ENCODE assay signal across 31 mouse cellular contexts in the genomic region with DNA sequence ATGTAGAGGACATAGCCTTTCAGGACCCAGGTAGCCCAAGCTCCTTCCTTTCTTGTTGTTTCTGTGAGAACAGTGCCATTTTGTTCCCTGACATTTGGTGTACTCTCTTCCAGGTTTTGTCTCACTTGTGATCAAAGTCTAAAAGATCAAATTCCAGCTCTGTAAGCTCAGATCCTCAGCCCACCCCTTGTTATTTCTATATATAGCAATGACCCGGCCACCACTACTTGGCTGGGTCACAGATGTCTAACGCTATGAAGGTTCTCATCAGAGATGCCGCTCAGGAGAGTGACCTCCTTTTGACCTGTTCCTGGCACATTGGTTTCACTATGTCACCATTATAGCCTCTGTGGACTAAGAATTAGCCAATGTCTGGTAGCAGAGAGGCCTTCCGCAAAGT.
DNase-seq lines count a peak whose midpoint lies in the region; ATAC-seq and TF ChIP-seq lines count a peak whose summit lies in the region.
"Had no signal": no experiment of that assay in that cellular context is flagged by ENCODE, and none has a peak within 500 bp of the region (broad histone marks: within the 10 kb centered on the region; RNA-seq: fewer than 3 reads in every experiment).

No protein-coding gene starts in this region.

- H3K27me3 ChIP-seq in heart, embryonic 10.5 days (ENCODE audit: insufficient read depth, poor library complexity, severe bottlenecking) = no peaks in the 10 kb centered on the region
- H3K27me3 ChIP-seq in heart, adult 2 months (ENCODE audit: control insufficient read depth, insufficient read depth, low read length) = no peaks in the 10 kb centered on the region
- no peaks in the 10 kb centered on the region for H3K27me3 ChIP-seq in kidney, postnatal 0 days (ENCODE audit: insufficient read depth, low read length)
- H3K27me3 ChIP-seq: embryonic facial prominence, embryonic 13.5 days; heart, embryonic 13.5 days; hindbrain, embryonic 15.5 days; limb, embryonic 13.5 days had no signal

- H3K4me1 ChIP-seq in heart, embryonic 10.5 days = peaks cover 6% of the 10 kb centered on the region
- peaks cover 2% of the 10 kb centered on the region for H3K4me1 ChIP-seq in heart, adult 2 months (ENCODE audit: control insufficient read depth, insufficient read depth, low read length)
- no peaks in the 10 kb centered on the region for H3K4me1 ChIP-seq in kidney, postnatal 0 days (replicated peaks; ENCODE audit: insufficient read depth, low read length)
- H3K4me1 ChIP-seq: hindbrain, embryonic 10.5 days; hindbrain, embryonic 15.5 days had no signal

- no peak for TF ChIP-seq CTCF in heart, adult 2 months (IDR thresholded peaks at IDR 0.05)
- TF ChIP-seq CTCF in kidney, postnatal 0 days (IDR thresholded peaks at IDR 0.05; ENCODE audit: low read depth) = no peak

- H3K4me2 ChIP-seq in kidney, postnatal 0 days (ENCODE audit: low read length) = no peak overlapping the region
- H3K4me2 ChIP-seq: embryonic facial prominence, embryonic 13.5 days; heart, embryonic 13.5 days; hindbrain, embryonic 15.5 days; limb, embryonic 13.5 days; lung, embryonic 14.5 days had no signal

- ATAC-seq in kidney, postnatal 0 days (replicated peaks; ENCODE audit: low FRiP score, low read depth) = no peak
- ATAC-seq: forebrain, embryonic 16.5 days; inflammation-experienced regulatory T-cells, adult 6 months had no signal

- H3K9ac ChIP-seq in heart, adult 2 months (ENCODE audit: low read depth, low read length) = no peak overlapping the region
- no peak overlapping the region for H3K9ac ChIP-seq in kidney, postnatal 0 days (ENCODE audit: low read depth, low read length)
- H3K9ac ChIP-seq: embryonic facial prominence, embryonic 13.5 days; heart, embryonic 13.5 days; hindbrain, embryonic 15.5 days; limb, embryonic 13.5 days; liver, embryonic 14.5 days; lung, embryonic 14.5 days had no signal

- no peak overlapping the region for H3K4me3 ChIP-seq in heart, embryonic 10.5 days
- no peak overlapping the region for H3K4me3 ChIP-seq in heart, adult 2 months
- H3K4me3 ChIP-seq in kidney, postnatal 0 days (replicated peaks; ENCODE audit: low read depth, low read length) = no peak overlapping the region
- H3K4me3 ChIP-seq: embryonic facial prominence, embryonic 13.5 days; erythroblast, embryonic 14.5 days; heart, embryonic 13.5 days; hindbrain, embryonic 10.5 days; hindbrain, embryonic 15.5 days; limb, embryonic 13.5 days had no signal

- WGBS in heart, embryonic 10.5 days = 62% methylated on average over 4 of the region's 4 CpGs
- WGBS in heart, adult 2 months = 52% methylated on average over 4 of the region's 4 CpGs
- 35% methylated on average over 4 of the region's 4 CpGs for WGBS in kidney, postnatal 0 days

- H3K79me2 ChIP-seq in heart, adult 2 months (replicated peaks; ENCODE audit: control insufficient read depth, insufficient read depth, low read length) = no peaks in the 10 kb centered on the region

- H3K9me3 ChIP-seq in heart, embryonic 10.5 days = no peaks in the 10 kb centered on the region
- H3K9me3 ChIP-seq in kidney, postnatal 0 days (replicated peaks; ENCODE audit: low read length) = no peaks in the 10 kb centered on the region
- H3K9me3 ChIP-seq: embryonic facial prominence, embryonic 13.5 days; G1E; heart, embryonic 13.5 days; hindbrain, embryonic 10.5 days; hindbrain, embryonic 15.5 days; limb, embryonic 13.5 days had no signal

- H3K27ac ChIP-seq in heart, embryonic 10.5 days = 0 out of 2 replicates have a peak overlapping the region, but pooled peaks have one; percentile 22
- H3K27ac ChIP-seq in heart, adult 2 months = no peak overlapping the region
- no peak overlapping the region for H3K27ac ChIP-seq in kidney, postnatal 0 days
- H3K27ac ChIP-seq: embryonic facial prominence, embryonic 13.5 days; heart, embryonic 13.5 days; hindbrain, embryonic 10.5 days; hindbrain, embryonic 15.5 days; limb, embryonic 13.5 days; liver, embryonic 14.5 days; stomach, postnatal 0 days had no signal

- no peak for TF ChIP-seq POLR2A in heart, adult 2 months (IDR thresholded peaks at IDR 0.05; ENCODE audit: insufficient read depth, low read depth, low read length)

- intact Hi-C loops in heart, adult 2 months (cut with DNase I) = no loop called here

- peak; percentile 21 for DNase-seq in adrenal gland, postnatal 10 days
- DNase-seq in adrenal gland, postnatal 25 days = no peak
- no peak for DNase-seq in heart, embryonic 10.5 days (ENCODE audit: low spot score)
- DNase-seq in heart, adult 2 months = no peak
- DNase-seq in kidney, postnatal 0 days (ENCODE audit: low spot score) = peak; percentile 4
- DNase-seq in kidney, postnatal 4 days = no peak
- no peak for DNase-seq in right cerebral cortex, postnatal 36 days (ENCODE audit: low spot score in 2 of 2)
- DNase-seq: cerebellum, adult 8-10 months; cerebellum, postnatal 25 days; gastrocnemius, postnatal 25 days; heart, adult 11 months; heart, postnatal 14 days; kidney, adult 18-20 months; lung, embryonic 14.5 days; lung, postnatal 14 days; midbrain, embryonic 14.5 days; retina, postnatal 1 day; right cerebral cortex, postnatal 14 days; thymus, adult 18-20 months; thymus, postnatal 25 days had no signal

- TF ChIP-seq EP300 in heart, adult 2 months (IDR thresholded peaks at IDR 0.05; ENCODE audit: insufficient read depth, low read depth, low read length) = no peak

- no peaks in the 10 kb centered on the region for H3K36me3 ChIP-seq in heart, embryonic 10.5 days
- H3K36me3 ChIP-seq in heart, adult 2 months (ENCODE audit: control insufficient read depth, insufficient read depth, low read length) = no peaks in the 10 kb centered on the region; the same call in 1 of the 2 replicates
- no peaks in the 10 kb centered on the region for H3K36me3 ChIP-seq in kidney, postnatal 0 days (ENCODE audit: insufficient read depth, low read length)
- H3K36me3 ChIP-seq: embryonic facial prominence, embryonic 13.5 days; G1E; heart, embryonic 13.5 days; hindbrain, embryonic 10.5 days; hindbrain, embryonic 15.5 days; limb, embryonic 13.5 days had no signal

Comparison
In these comparisons a context has a peak if more than half of its experiments do, and no peak if none do; other contexts are left out.
1. DNase-seq: peak in adrenal gland, postnatal 10 days (single experiment) and kidney, postnatal 0 days (single experiment); none in adrenal gland, postnatal 25 days (single experiment), heart, embryonic 10.5 days (single experiment), heart, adult 2 months (0 of 2), kidney, postnatal 4 days (0 of 2) and right cerebral cortex, postnatal 36 days (0 of 2).